Mouse (Mus musculus) cerebellum, adult 11 months (tissue): Measurements from ENCODE around the gene Gzmc.
"Not testable (repeated sequence)": the region's sequence is repeated elsewhere in the genome, so short reads cannot be mapped to it uniquely, and the experiment has no call there.

Source experiments
- DNase-seq: peaks from one replicate; pipeline ENCODE4 v3.0.0; 2022

Gzmc gene

DNA sequence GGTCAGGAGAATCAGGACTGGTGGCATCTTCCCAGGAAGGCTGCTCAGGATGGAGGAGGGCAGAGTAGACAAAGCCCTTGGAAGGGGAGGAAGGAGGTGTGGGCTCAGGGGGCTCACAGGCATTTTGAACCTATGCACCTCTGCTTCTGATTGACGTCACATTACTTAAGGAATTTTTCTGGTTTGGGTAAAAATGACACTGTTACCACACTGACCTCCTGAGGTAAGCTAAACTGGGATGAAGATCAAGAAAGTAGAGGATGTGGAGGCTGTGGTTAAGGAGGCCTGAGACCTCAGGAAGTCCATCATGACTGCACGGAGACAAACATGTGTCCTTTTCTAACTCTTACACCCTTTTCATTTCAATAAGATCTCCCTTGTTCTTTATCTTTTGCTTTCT is at the start of gene Gzmc:
TSS of gene Gzmc (minus strand) at position 101 of the 400 bp plus-strand sequence.
- no peak for DNase-seq

DNA sequence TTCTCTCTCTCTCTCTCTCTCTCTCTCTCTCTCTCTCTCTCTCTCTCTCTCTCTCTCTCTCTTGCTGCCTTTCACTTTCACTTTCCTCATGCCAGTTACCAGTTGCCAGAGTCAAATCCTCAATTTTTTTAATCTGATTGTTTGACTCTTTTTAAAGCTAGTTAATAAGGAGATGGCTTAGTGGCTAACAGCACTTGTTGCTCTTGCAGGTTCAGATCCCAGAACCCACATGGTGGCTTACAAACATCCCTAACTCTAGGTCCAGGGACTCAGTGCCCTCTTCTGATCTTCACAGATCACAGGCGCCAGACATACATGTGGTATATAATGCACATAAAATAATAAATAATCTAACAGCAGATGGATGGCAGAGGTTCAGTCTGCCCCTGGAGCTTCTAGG is 49.4 kb upstream of the Gzmc start:
- no peak for DNase-seq

DNA sequence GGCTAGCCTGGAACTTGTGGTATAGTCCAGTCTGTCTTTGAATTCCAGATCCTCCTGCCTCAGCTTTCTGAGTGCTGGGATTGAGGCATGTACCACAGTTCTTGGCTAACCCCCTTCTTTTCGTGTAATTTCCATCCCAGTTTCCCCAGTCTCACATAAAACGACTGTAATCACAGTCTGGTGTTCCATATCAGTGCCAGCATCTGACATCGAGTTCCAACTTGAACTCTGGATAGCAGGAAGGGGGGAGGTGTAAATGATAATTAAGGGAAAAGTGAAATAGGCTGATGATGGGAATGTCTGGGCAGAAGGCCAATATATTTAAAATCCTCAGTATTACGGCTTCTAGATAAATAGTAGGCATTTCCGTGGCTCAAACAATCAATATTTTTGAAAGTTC is 46.6 kb upstream of the Gzmc start:
- DNase-seq = no peak

DNA sequence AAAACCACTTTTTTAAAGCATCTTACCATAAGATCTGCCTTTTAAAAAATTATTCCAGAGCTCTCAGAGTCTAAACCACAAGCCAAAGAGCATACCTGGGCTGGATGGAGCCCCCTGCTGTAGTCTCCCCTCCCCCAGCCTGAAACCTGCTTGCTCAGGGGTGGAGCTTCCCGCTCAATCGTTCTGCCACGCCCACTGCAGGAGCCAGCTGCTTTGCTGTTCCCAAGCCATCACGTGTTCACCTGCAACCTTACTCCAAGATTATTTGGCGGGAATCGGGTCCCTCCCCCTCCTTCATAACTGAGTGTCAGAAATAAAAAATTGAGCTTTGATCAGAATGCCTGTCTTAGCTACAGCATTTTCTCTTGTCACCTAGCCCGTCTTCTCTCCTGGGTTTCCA is 44.2 kb upstream of the Gzmc start:
- DNase-seq = not testable (repeated sequence)

DNA sequence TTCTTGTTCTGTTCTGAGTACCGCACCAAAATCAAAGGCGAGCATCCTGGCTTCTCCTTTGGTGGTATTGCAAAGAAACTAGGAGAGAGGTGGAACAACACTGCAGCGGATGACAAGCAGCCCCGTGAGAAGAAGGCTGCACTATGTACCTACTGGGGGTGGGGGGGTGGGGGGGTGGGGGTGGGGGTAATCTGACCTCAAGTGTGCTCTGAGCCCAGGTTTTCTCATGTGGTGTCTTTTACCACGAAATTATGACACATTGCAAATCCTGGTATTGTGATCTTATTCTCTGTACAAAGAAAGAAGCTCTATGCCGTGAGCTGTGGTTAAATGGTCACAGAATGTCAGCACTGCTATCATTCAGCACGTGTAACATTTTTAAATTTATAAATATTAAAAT is 41.6 kb upstream of the Gzmc start:
- DNase-seq = not testable (repeated sequence)

DNA sequence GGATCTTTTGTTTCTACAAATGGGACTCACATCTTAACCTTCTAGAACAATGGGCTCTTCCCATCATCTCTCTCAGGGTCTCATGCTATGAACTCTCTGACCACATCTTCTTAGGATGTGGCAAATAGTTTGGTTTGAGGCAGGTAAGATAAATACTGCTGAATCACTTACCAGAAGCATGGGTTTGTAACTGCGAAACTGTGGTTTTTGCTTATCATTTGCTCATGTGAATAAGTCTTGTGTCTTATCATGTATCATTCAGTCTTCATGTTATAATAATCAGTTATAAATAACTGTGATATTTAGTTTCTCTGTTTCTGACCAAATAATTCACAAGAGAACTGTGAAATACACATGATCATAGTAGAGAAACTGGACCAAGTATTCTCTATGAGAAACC is 31.7 kb upstream of the Gzmc start:
- DNase-seq = no peak

DNA sequence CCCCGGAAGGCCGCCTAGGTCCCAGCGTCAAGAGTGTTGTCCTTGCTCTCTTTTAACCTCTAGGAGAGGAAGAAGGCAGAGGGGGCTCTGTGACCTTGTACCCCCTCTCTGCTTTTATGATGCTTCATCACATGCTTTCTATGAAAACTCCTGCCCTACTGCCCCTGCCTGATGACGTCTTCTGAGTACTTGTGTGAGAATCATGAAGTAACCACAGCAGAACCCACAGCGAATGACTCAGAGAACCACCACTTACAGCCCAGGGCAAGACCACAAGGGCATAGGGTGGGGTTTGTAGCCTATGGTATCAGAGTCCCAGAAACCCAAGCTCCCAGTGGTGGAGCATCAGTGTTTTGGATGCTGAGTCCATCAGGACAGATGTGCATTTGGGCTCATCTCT is 27.7 kb upstream of the Gzmc start, which contains the start of gene Gzmb:
TSS of gene Gzmb (minus strand) at position 108 of the 400 bp plus-strand sequence.
- no peak for DNase-seq

DNA sequence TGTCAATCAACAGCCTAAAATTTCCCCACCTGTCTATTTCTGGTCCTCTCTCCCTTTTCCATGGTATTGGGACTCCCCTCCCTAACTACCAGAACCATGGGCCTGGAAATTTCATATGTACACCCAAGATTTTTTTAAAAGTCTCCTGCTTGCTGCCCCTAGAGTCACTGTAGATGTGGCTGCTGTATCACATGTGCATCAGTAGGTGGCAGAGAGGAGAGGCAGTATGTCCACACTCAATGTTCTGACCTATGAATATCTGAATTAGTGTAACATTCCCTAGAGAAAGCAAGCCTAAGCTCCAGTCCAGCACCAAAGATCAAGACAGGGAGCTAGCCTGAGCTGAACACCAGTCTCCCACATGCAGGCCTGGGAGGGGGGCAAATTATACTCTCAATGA is 6.0 kb upstream of the Gzmc start:
- DNase-seq = no peak

DNA sequence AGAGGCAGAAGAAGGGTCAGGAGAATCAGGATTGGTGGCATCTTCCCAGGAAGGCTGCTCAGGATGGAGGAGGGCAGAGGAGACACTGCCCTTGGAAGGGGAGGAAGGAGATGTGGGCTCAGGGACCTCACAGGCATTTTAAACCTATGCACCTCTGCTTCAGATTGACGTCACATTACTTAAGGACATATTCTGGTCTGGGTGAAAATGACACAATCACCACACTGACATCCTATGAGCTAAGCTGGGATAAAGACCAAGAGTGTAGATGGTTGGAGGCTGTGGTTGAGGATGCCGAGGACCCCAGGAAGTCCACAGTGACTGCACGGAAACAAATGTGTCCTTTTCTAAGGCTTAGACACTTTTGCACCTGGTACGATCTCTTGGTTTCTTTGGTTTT is 23.1 kb downstream of the Gzmc start, which contains the start of gene Gzmf:
TSS of gene Gzmf (minus strand) at position 101 of the 400 bp plus-strand sequence.
- no peak for DNase-seq

DNA sequence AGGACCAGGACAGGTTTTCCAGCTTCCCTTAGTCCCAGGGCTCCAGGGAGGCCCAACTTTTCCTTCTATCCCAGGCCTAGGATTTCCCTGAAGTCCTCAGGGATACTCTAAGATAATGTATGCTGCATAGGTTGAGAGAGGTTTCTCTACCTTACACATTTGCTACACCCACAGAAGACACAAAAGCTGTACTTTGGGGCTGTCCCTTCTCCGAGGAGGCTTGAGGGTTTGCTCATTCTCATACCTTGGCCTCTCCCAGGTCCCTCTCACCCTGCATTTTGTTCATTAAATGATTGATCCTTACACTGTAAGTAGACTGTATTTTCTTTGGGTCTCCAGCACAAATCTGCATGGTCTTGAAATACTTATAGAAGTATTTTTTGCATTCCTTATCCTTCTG is 28.8 kb downstream of the Gzmc start:
- no peak for DNase-seq

DNA sequence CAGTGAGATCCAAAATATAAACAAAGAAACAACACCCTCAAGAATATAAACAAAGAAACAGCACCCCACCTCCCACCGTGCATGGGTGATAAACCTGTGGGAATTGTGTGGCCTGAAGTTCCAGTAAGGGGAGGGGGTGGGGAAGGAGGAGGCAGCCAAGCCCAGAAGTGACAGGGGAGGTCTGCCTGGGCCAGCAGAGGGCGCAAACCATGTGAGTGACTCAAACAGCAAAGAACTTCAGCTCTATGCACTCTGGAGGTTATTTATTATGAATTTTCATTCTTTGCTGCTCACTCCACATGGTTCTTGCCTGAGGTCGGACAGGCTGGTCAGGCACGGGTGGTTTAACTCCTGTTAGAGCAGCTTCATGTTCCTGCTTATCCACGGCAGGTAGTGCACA is 29.4 kb downstream of the Gzmc start:
- DNase-seq = not testable (repeated sequence)

DNA sequence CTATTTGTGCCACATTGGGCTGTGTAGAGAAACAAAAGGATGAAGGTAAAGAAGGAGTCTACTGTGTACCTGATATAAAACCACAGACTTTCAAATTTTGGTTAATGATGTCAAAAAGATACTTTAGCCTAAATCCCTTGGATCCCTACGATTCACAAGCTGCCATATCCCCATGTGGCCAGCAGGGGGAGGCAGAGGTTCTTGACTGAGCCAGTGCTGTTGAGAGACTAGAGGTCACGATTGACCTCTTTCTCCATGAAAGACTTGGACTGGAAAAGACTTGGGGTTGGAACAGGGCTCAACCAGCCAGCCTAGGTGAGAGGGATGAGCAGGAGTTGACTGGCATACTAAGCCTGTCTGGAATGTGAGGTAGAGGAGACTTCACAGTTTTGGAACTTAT is 30.5 kb downstream of the Gzmc start:
- DNase-seq = peak; percentile 34

DNA sequence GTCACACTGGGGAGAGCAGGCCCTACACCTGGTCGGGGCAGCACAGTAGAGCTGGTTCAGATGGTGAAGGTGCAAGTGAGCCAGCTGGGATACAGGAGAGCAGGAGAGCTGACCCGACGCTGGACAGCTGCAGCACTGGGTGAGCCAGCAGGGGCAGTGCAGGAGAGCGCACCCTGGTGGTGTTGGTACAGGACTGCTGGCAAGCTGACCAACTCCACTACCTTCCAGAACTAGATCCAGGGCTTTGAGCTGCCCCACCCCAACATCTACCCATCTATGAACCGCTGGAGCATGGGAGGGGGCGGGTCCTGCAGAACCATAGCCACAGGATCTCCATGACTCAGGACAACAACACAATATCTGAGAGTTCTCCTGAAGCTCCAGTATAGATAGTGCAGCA is 47.5 kb downstream of the Gzmc start:
- DNase-seq = no peak

DNA sequence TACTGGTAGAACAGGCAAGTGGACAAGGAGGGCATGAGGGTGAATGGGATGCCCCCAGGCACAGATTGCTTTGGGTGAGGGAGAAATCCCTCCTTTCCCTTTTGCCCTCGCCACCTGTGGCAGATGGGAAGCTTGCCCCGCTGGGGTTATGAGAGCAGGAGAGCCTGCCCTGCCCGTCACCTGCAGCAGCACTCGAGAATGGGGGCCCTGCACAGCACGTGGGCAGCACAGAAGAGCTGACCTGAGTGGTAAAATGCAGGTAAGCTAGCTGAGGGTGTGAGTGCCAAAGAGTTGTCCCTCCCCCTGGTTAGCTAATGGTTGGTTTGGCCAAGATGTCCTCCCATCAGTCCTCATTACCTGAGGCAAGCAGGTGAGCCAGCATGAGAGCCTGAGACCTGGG is 47.9 kb downstream of the Gzmc start:
- DNase-seq = no peak
